Mouse (Mus musculus): ENCODE results near the gene Gm49416. TPM values are rescaled to one million over a fixed set of nuclear protein-coding genes. Genes with fewer than 3 reads are reported as not detected.

The Gm49416 gene
- total RNA-seq, 2 experiments from 2014 or later: 1.0 to 4.2 TPM

Small RNA genes lying within 50 kb of the gene (microRNA-seq; reads per million reads assigned to microRNA genes)
- not detected for gene Mir5136

Other genes starting within 250 kb of the Gm49416 start
- 1 to 10 TPM; 1.3 TPM for gene Chrm1, start 225.1 kb upstream of the Gm49416 start, total RNA-seq (2021)
- gene Slc3a2, start 165.6 kb upstream of the Gm49416 start, total RNA-seq (2021): 100 to 1,000 TPM; 354 to 445 TPM
- gene Wdr74, start 153.1 kb upstream of the Gm49416 start, total RNA-seq (2021): 10 to 100 TPM; 52.3 to 71.2 TPM
- 1 to 10 TPM in 1 of 2 experiments, under 1 TPM in 1; 0.82 to 1.0 TPM for gene 1700092M07Rik, start 148.2 kb upstream of the Gm49416 start, total RNA-seq (2021)
- gene Stx5a, start 147.5 kb upstream of the Gm49416 start, total RNA-seq (2021): 10 to 100 TPM; 83.6 to 92.9 TPM
- gene Nxf1, start 131.9 kb upstream of the Gm49416 start, total RNA-seq (2021): 100 to 1,000 TPM in 1 of 2 experiments, 10 to 100 TPM in 1; 94.7 to 144 TPM
- gene Tmem223, start 117.9 kb upstream of the Gm49416 start, total RNA-seq (2021): 100 to 1,000 TPM; 113 to 127 TPM
- gene Tmem179b, start 114.5 kb upstream of the Gm49416 start, total RNA-seq (2021): 10 to 100 TPM; 44.8 to 69.2 TPM
- 10 to 100 TPM; 11.2 to 16.7 TPM for gene Taf6l, start 102.5 kb upstream of the Gm49416 start, total RNA-seq (2021)
- gene Polr2g, start 90.3 kb upstream of the Gm49416 start, total RNA-seq (2021): 10 to 100 TPM; 90.5 to 98.5 TPM
- 1 to 10 TPM; 2.0 to 2.9 TPM for gene Zbtb3, start 86.4 kb upstream of the Gm49416 start, total RNA-seq (2021)
- 10 to 100 TPM; 31.7 to 32.2 TPM for gene Ttc9c, start 69.6 kb upstream of the Gm49416 start, total RNA-seq (2021)
- gene Hnrnpul2, start 68.9 kb upstream of the Gm49416 start, total RNA-seq (2021): 10 to 100 TPM; 61.8 to 67.6 TPM
- 1 to 10 TPM in 1 of 2 experiments, not detected in 1; 1.7 TPM for gene AC129217.1, start 59.2 kb upstream of the Gm49416 start, total RNA-seq (2021)
- gene Bscl2, start 51.5 kb upstream of the Gm49416 start, total RNA-seq (2021): 100 to 1,000 TPM; 132 to 176 TPM
- gene Gng3, start 49.7 kb upstream of the Gm49416 start, total RNA-seq (2021): 1 to 10 TPM; 5.2 to 5.4 TPM
- 1 to 10 TPM; 4.2 to 4.5 TPM for gene Lrrn4cl, start 38.2 kb upstream of the Gm49416 start, total RNA-seq (2021)
- gene Ubxn1, start 17.4 kb upstream of the Gm49416 start, total RNA-seq (2021): 100 to 1,000 TPM; 177 to 218 TPM
- 10 to 100 TPM; 49.9 to 79.8 TPM for gene Uqcc3, start 8.0 kb upstream of the Gm49416 start, total RNA-seq (2021)
- 10 to 100 TPM in 1 of 2 experiments, 1 to 10 TPM in 1; 5.3 to 17.6 TPM for gene Lbhd1, start 5.2 kb upstream of the Gm49416 start, total RNA-seq (2021)
- not detected for gene Gm49403, start 5.0 kb upstream of the Gm49416 start, total RNA-seq (2021)
- gene 1810009A15Rik, start 73 bp upstream of the Gm49416 start, total RNA-seq (2021): 10 to 100 TPM; 49.6 to 50.3 TPM
- 10 to 100 TPM; 23.7 to 25.8 TPM for gene Ints5, start 4.1 kb downstream of the Gm49416 start, total RNA-seq (2021)
- 100 to 1,000 TPM; 190 to 201 TPM for gene Ganab, start 9.1 kb downstream of the Gm49416 start, total RNA-seq (2021)
- 10 to 100 TPM; 56.3 to 66.1 TPM for gene B3gat3, start 31.4 kb downstream of the Gm49416 start, total RNA-seq (2021)
- 10 to 100 TPM; 38.7 to 61.5 TPM for gene Rom1, start 40.4 kb downstream of the Gm49416 start, total RNA-seq (2021)
- 10 to 100 TPM; 46.9 to 59.1 TPM for gene Eml3, start 40.6 kb downstream of the Gm49416 start, total RNA-seq (2021)
- 10 to 100 TPM; 88.0 to 88.6 TPM for gene Mta2, start 52.9 kb downstream of the Gm49416 start, total RNA-seq (2021)
- 10 to 100 TPM; 20.7 to 24.4 TPM for gene Tut1, start 64.9 kb downstream of the Gm49416 start, total RNA-seq (2021)
- 100 to 1,000 TPM; 331 to 363 TPM for gene Eef1g, start 78.1 kb downstream of the Gm49416 start, total RNA-seq (2021)
- 100 to 1,000 TPM; 114 to 197 TPM for gene Ahnak, start 100.4 kb downstream of the Gm49416 start, total RNA-seq (2021)
- not detected for gene Scgb1a1, start 199.0 kb downstream of the Gm49416 start, total RNA-seq (2021)
- 10 to 100 TPM; 10.7 to 11.7 TPM for gene Asrgl1, start 246.7 kb downstream of the Gm49416 start, total RNA-seq (2021)